Mouse (Mus musculus) liver, postnatal 0 days (tissue): ENCODE data around the gene Klhl32.

Experiments
- CTCF ChIP-seq: sonication (generic); IDR thresholded peaks from 2 replicates; pipeline ENCODE4 v1.5.1; 2016; ENCODE audit warnings: antibody characterized with exemption, low read depth
- EP300 ChIP-seq: IDR thresholded peaks from 2 replicates; pipeline ENCODE4 v1.6.1; 2016; ENCODE audit warnings: antibody characterized with exemption, low read depth, mild to moderate bottlenecking

DNA sequence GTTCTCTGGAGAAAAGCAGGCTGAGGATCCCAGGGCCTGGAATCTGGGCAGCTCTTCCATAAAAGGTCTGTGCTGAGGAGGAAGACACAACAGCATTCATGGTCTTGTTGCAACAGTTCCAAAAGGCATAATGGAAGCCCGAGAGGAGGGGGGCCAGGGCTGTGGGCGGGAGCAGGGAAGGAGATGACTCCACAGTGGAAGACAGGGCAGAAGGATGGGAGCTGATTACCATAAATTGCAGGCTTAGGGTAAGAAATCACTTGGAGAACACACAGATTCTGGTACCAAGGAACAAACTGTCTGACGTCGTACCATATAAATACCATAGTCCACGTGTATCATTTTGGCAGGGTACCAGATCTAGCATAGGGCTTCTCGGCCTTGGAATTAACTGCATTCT is 51.9 kb downstream of the Klhl32 start:
- TF ChIP-seq CTCF (no peak), EP300 (no peak)
